Mouse (Mus musculus) induced T-regulatory cell, adult 2 months (primary cell): Measurements from ENCODE around the gene Uchl1.

Experiments used
- DNase-seq: peaks from one replicate; pipeline ENCODE4 v3.0.0-alpha.2; 2012; ENCODE audit warnings: low read depth

The Uchl1 gene

GRCm38 (mm10) chr5:66707859-66708258 is 32.0 kb downstream of the Uchl1 start:
- DNase-seq: no peak

GRCm38 (mm10) chr5:66710445-66711019 is 34.6 kb downstream of the Uchl1 start:
- no peak for DNase-seq

GRCm38 (mm10) chr5:66712801-66713200 is 36.9 kb downstream of the Uchl1 start:
- DNase-seq: no peak

GRCm38 (mm10) chr5:66715498-66715931 is 39.6 kb downstream of the Uchl1 start:
- DNase-seq: no peak

GRCm38 (mm10) chr5:66717931-66718330 is 42.0 kb downstream of the Uchl1 start:
- no peak for DNase-seq

GRCm38 (mm10) chr5:66718413-66718812 is 42.5 kb downstream of the Uchl1 start:
- DNase-seq: no peak

- no peak for DNase-seq
Observed at GRCm38 (mm10) chr5:66718880-66719279, 43.0 kb downstream of the Uchl1 start.

- DNase-seq: no peak
Observed at GRCm38 (mm10) chr5:66720921-66721320, 45.0 kb downstream of the Uchl1 start.

- DNase-seq: no peak
Observed at GRCm38 (mm10) chr5:66722586-66722985, 46.7 kb downstream of the Uchl1 start.

GRCm38 (mm10) chr5:66723037-66723436 is 47.1 kb downstream of the Uchl1 start:
- no peak for DNase-seq

GRCm38 (mm10) chr5:66723626-66724025 is 47.7 kb downstream of the Uchl1 start:
- no peak for DNase-seq

- no peak for DNase-seq
Observed at GRCm38 (mm10) chr5:66729306-66729705, 53.4 kb downstream of the Uchl1 start.

GRCm38 (mm10) chr5:66730621-66731301 is 54.9 kb downstream of the Uchl1 start:
- no peak for DNase-seq

- DNase-seq: no peak
Observed at GRCm38 (mm10) chr5:66731302-66731697, 55.4 kb downstream of the Uchl1 start.

GRCm38 (mm10) chr5:66733556-66733955 is 57.7 kb downstream of the Uchl1 start:
- DNase-seq: no peak
